Mouse (Mus musculus): ENCODE data around the gene Btbd9.

The Btbd9 gene

GRCm38 (mm10) chr17:30182063-30182462 lies 394.2 kb downstream of the Btbd9 start:
- no peak for DNase-seq (ENCODE audit: low spot score)

GRCm38 (mm10) chr17:30181554-30181953 lies 394.7 kb downstream of the Btbd9 start:
- no peak for DNase-seq (ENCODE audit: low spot score)

- DNase-seq (ENCODE audit: low spot score) = no peak
These were observed 396.1 kb downstream of the Btbd9 start for GRCm38 (mm10) chr17:30180197-30180596.

- DNase-seq (ENCODE audit: low spot score) = no peak
These were observed 397.9 kb downstream of the Btbd9 start for GRCm38 (mm10) chr17:30178402-30178801.

- no peak for DNase-seq (ENCODE audit: low spot score)
These were observed 398.9 kb downstream of the Btbd9 start for GRCm38 (mm10) chr17:30177435-30177834.
